Mouse (Mus musculus) neural tube, embryonic 11.5 days (tissue): ENCODE measurements around the gene Siglech. TPM values are rescaled to one million over a fixed set of nuclear protein-coding genes. Genes with fewer than 3 reads are reported as not detected.

Source experiments
- ATAC-seq: fragments of 200-750 bp; cut with Nextera tagmentation; 2 replicates; pipeline ENCODE4 v1.8.0; 2017; ENCODE audit warnings: moderate number of reproducible peaks, mild to moderate bottlenecking, moderate TSS enrichment, moderate library complexity; ENCODE audit not compliant: insufficient read depth, low FRiP score, low TSS enrichment
- DNase-seq: peaks from one replicate; pipeline ENCODE4 v3.0.0-alpha.2; 2015; ENCODE audit warnings: low spot score
- H3K27ac ChIP-seq: fragments of 300-500 bp; sonication (generic); 2 replicates; pipeline ENCODE4 v1.5.1; 2014; ENCODE audit warnings: low read depth, mild to moderate bottlenecking, low read length
- H3K27me3 ChIP-seq: fragments of 300-500 bp; sonication (generic); 2 replicates; pipeline ENCODE4 v1.6.1; 2014; ENCODE audit warnings: mild to moderate bottlenecking, low read length, mixed read lengths; ENCODE audit not compliant: control insufficient read depth, insufficient read depth
- H3K36me3 ChIP-seq: fragments of 300-500 bp; sonication (generic); 2 replicates; pipeline ENCODE4 v1.6.1; 2014; ENCODE audit warnings: mild to moderate bottlenecking, low read length, moderate library complexity, mixed read lengths; ENCODE audit not compliant: control insufficient read depth, insufficient read depth
- H3K4me1 ChIP-seq: fragments of 300-500 bp; sonication (generic); 2 replicates; pipeline ENCODE4 v1.6.1; 2014; ENCODE audit warnings: low read length, mixed read lengths; ENCODE audit not compliant: control insufficient read depth, insufficient read depth
- H3K4me2 ChIP-seq: fragments of 300-500 bp; sonication (generic); 2 replicates; pipeline ENCODE4 v1.6.1; 2014; ENCODE audit warnings: low read depth, mild to moderate bottlenecking, moderate library complexity
- H3K4me3 ChIP-seq: fragments of 300-500 bp; sonication (generic); 2 replicates; pipeline ENCODE4 v1.5.1; 2014; ENCODE audit warnings: low read depth, low read length
- H3K9ac ChIP-seq: fragments of 300-500 bp; sonication (generic); 2 replicates; pipeline ENCODE4 v1.6.1; 2014; ENCODE audit warnings: mild to moderate bottlenecking, low read length
- H3K9me3 ChIP-seq: fragments of 300-500 bp; sonication (generic); 2 replicates; pipeline ENCODE4 v1.6.1; 2016; ENCODE audit warnings: low read length; ENCODE audit not compliant: control insufficient read depth
- WGBS: fragments of 180-500 bp; shearing (Covaris S2); extraction: QIAGEN DNeasy Blood & Tissue Kit; methylation state at CpG from one replicate; pipeline ENCODE4 v1.1.7; 2014; 5-methylcytosine and 5-hydroxymethylcytosine counted together
- polyA plus RNA-seq: library from polyadenylated mRNA; unstranded; fragments of >200 nt; fragmentation: Nextera tagmentation; extraction: Ambion mirVana; gene quantifications from 2 replicates; pipeline ENCODE4 v1.2.1, GENCODE M21; 2014

The Siglech gene
- polyA plus RNA-seq, 1 experiment from 2014 or later = 0.89 TPM

GRCm38 (mm10) chr7:55809967-55810366 lies 42.0 kb downstream of the Siglech start:
- H3K4me2 ChIP-seq = no peak overlapping the region
- no peaks in the 10 kb centered on the region for H3K9me3 ChIP-seq
- no peak overlapping the region for H3K27ac ChIP-seq
- peaks cover 13% of the 10 kb centered on the region for H3K36me3 ChIP-seq
- 93% methylated on average over 2 of the region's 2 CpGs for WGBS
- ATAC-seq (no peak), DNase-seq (no peak)
- H3K4me1 ChIP-seq = no peaks in the 10 kb centered on the region
- no peak overlapping the region for H3K4me3 ChIP-seq
- no peak overlapping the region for H3K9ac ChIP-seq
- H3K27me3 ChIP-seq = no peaks in the 10 kb centered on the region

GRCm38 (mm10) chr7:55824468-55824867 lies 56.5 kb downstream of the Siglech start:
- Histone ChIP-seq H3K27me3 (no peaks in the 10 kb centered on the region), H3K27ac (no peak overlapping the region), H3K4me2 (no peak overlapping the region), H3K9me3 (no peaks in the 10 kb centered on the region), H3K9ac (no peak overlapping the region), H3K4me1 (no peaks in the 10 kb centered on the region), H3K36me3 (peaks cover 15% of the 10 kb centered on the region), H3K4me3 (no peak overlapping the region)
- ATAC-seq (no peak), DNase-seq (no peak)
- 85% methylated on average over 5 of the region's 5 CpGs for WGBS

GRCm38 (mm10) chr7:55827551-55827950 lies 59.6 kb downstream of the Siglech start:
- Histone ChIP-seq H3K4me2 (no peak overlapping the region), H3K27ac (no peak overlapping the region), H3K36me3 (peaks cover 12% of the 10 kb centered on the region), H3K4me1 (no peaks in the 10 kb centered on the region), H3K4me3 (no peak overlapping the region), H3K27me3 (no peaks in the 10 kb centered on the region), H3K9ac (no peak overlapping the region), H3K9me3 (no peaks in the 10 kb centered on the region)
- DNase-seq (no peak), ATAC-seq (no peak)
- 93% methylated on average over 9 of the region's 9 CpGs for WGBS

Other genes starting within 250 kb of the Siglech start
- 32.5 and 34.0 TPM in 2 replicates for gene Tubgcp5, start 26.0 kb downstream of the Siglech start, polyA plus RNA-seq
- 87.9 and 90.7 TPM in 2 replicates for gene Cyfip1, start 73.6 kb downstream of the Siglech start, polyA plus RNA-seq
- 51.9 and 53.0 TPM in 2 replicates for gene Nipa2, start 194.3 kb downstream of the Siglech start, polyA plus RNA-seq